Mouse (Mus musculus): ENCODE results near the gene H2-Q6. TPM values are rescaled to one million over a fixed set of nuclear protein-coding genes. Genes with fewer than 3 reads are reported as not detected.

H2-Q6 gene
- total RNA-seq, 2 experiments from 2014 or later: 5.0 to 33.9 TPM

Other genes with a start within 250 kb of the H2-Q6 start
- gene Aif1, start 248.8 kb upstream of the H2-Q6 start, total RNA-seq (2021): 10 to 100 TPM in 1 of 2 experiments, 1 to 10 TPM in 1; 6.1 to 11.2 TPM
- 1 to 10 TPM; 3.5 to 4.1 TPM for gene Lst1, start 236.4 kb upstream of the H2-Q6 start, total RNA-seq (2021)
- gene Ltb, start 230.4 kb upstream of the H2-Q6 start, total RNA-seq (2021): 1 to 10 TPM; 2.0 to 6.5 TPM
- under 1 TPM; 0.36 to 0.83 TPM for gene Tnf, start 222.8 kb upstream of the H2-Q6 start, total RNA-seq (2021)
- not detected for gene Lta, start 219.5 kb upstream of the H2-Q6 start, total RNA-seq (2021)
- not detected for gene Gm16181, start 204.0 kb upstream of the H2-Q6 start, total RNA-seq (2021)
- gene Atp6v1g2, start 191.2 kb upstream of the H2-Q6 start, total RNA-seq (2021): 1 to 10 TPM; 4.7 to 5.3 TPM
- gene Nfkbil1, start 189.1 kb upstream of the H2-Q6 start, total RNA-seq (2021): 10 to 100 TPM; 12.4 to 15.3 TPM
- 100 to 1,000 TPM; 195 to 213 TPM for gene Ddx39b, start 183.1 kb upstream of the H2-Q6 start, total RNA-seq (2021)
- gene H2-D1, start 162.1 kb upstream of the H2-Q6 start, total RNA-seq (2021): 100 to 1,000 TPM; 219 to 653 TPM
- 10 to 100 TPM in 1 of 2 experiments, 1 to 10 TPM in 1; 3.7 to 11.4 TPM for gene H2-Q1, start 104.4 kb upstream of the H2-Q6 start, total RNA-seq (2021)
- 1 to 10 TPM; 2.3 to 5.4 TPM for gene H2-Q2, start 82.6 kb upstream of the H2-Q6 start, total RNA-seq (2021)
- 10 to 100 TPM; 28.3 to 79.1 TPM for gene H2-Q4, start 45.2 kb upstream of the H2-Q6 start, total RNA-seq (2021)
- 10 to 100 TPM in 1 of 2 experiments, 1 to 10 TPM in 1; 8.0 to 28.6 TPM for gene H2-Q7, start 14.3 kb downstream of the H2-Q6 start, total RNA-seq (2021)
- gene H2-Q10, start 45.2 kb downstream of the H2-Q6 start, total RNA-seq (2021): 10 to 100 TPM; 11.3 to 19.5 TPM
- gene Pou5f1, start 81.2 kb downstream of the H2-Q6 start, total RNA-seq (2021): under 1 TPM in 1 of 2 experiments, not detected in 1; 0.23 TPM
- 1 to 10 TPM; 3.0 to 3.7 TPM for gene Tcf19, start 92.0 kb downstream of the H2-Q6 start, total RNA-seq (2021)
- 1 to 10 TPM; 6.3 to 6.7 TPM for gene Cchcr1, start 92.2 kb downstream of the H2-Q6 start, total RNA-seq (2021)
- not detected for gene Psors1c2, start 108.4 kb downstream of the H2-Q6 start, total RNA-seq (2021)
- 1 to 10 TPM in 1 of 2 experiments, under 1 TPM in 1; 0.10 to 7.1 TPM for gene Cdsn, start 127.3 kb downstream of the H2-Q6 start, total RNA-seq (2021)
- gene 2300002M23Rik, start 142.6 kb downstream of the H2-Q6 start, total RNA-seq (2021): not detected
- not detected for gene Sfta2, start 176.7 kb downstream of the H2-Q6 start, total RNA-seq (2021)
- gene Gm9573, start 201.8 kb downstream of the H2-Q6 start, total RNA-seq (2021): not detected
- not detected for gene Mucl3, start 218.8 kb downstream of the H2-Q6 start, total RNA-seq (2021)
- gene Vars2, start 242.7 kb downstream of the H2-Q6 start, total RNA-seq (2021): 10 to 100 TPM; 37.2 to 38.7 TPM
- gene Gtf2h4, start 248.9 kb downstream of the H2-Q6 start, total RNA-seq (2021): 10 to 100 TPM; 20.2 to 20.8 TPM

All from adrenal gland, adult 18-20 months (tissue).